Mouse (Mus musculus) lung, postnatal 36 days (tissue): ENCODE measurements at regions not wholly inside any gene's neighbourhood (a gene's known extent, or its start where the extent isn't known, plus 50 kb on each side); places are given as distances from the start of the nearest gene placed in this dataset.

ENCODE experiments used
- DNase-seq: peaks from one replicate; pipeline ENCODE4 v3.0.0; 2022; ENCODE audit warnings: mixed read lengths

- DNase-seq = no peak
Measured at GRCm38 (mm10) chr8:79828763-79829542, 117.3 kb downstream of the Anapc10 start.

- no peak for DNase-seq
Measured at GRCm38 (mm10) chr8:79829543-79829890, 117.9 kb downstream of the Anapc10 start.

- DNase-seq = no peak
Measured at GRCm38 (mm10) chr8:79829941-79830633, 118.5 kb downstream of the Anapc10 start.

GRCm38 (mm10) chr8:79838961-79839360 is 127.3 kb downstream of the Anapc10 start:
- no peak for DNase-seq

- DNase-seq = no peak
Measured at GRCm38 (mm10) chr8:79849982-79850514, 138.4 kb downstream of the Anapc10 start.

GRCm38 (mm10) chr8:79850519-79850918 is 138.9 kb downstream of the Anapc10 start:
- DNase-seq = no peak

GRCm38 (mm10) chr8:79872416-79873077 is 160.9 kb downstream of the Anapc10 start:
- DNase-seq = no peak

- peak; percentile 12 for DNase-seq
Measured at GRCm38 (mm10) chr8:79907971-79908370, 149.8 kb downstream of the Hhip start.
